Mouse (Mus musculus): ENCODE results near the gene Osbpl10. TPM values are rescaled to one million over a fixed set of nuclear protein-coding genes. Genes with fewer than 3 reads are reported as not detected.
A peak's percentile ranks its signal among the peaks of the same experiment; 100 is the strongest.

Osbpl10 gene
- polyA plus RNA-seq, 1 experiment from 2014 or later: 1.4 TPM

GRCm38 (mm10) chr9:115012367-115012766 is 34.0 kb downstream of the Osbpl10 start:
- no peaks in the 10 kb centered on the region for H3K9me3 ChIP-seq (ENCODE audit: control insufficient read depth, low read length)
- H3K4me3 ChIP-seq (ENCODE audit: low read depth, low read length): no peak overlapping the region
- ATAC-seq (ENCODE audit: low FRiP score, low TSS enrichment): no peak
- no peaks in the 10 kb centered on the region for H3K4me1 ChIP-seq (replicated peaks; ENCODE audit: control insufficient read depth, insufficient read depth)
- no peaks in the 10 kb centered on the region; the same call in 1 of the 2 replicates for H3K36me3 ChIP-seq (ENCODE audit: control insufficient read depth, insufficient read depth, low read length)
- H3K27ac ChIP-seq (replicated peaks): no peak overlapping the region
- no peak for DNase-seq (ENCODE audit: low spot score)
- H3K27me3 ChIP-seq (ENCODE audit: control insufficient read depth, insufficient read depth, low read length): no peaks in the 10 kb centered on the region
- 56% methylated on average over 12 of the region's 12 CpGs for WGBS
- no peak for TF ChIP-seq EP300 (optimal IDR thresholded peaks at IDR 0.05)
- TF ChIP-seq CTCF (IDR thresholded peaks at IDR 0.05; ENCODE audit: low read depth): no peak
- H3K4me2 ChIP-seq (replicated peaks; ENCODE audit: low read depth): no peak overlapping the region
- H3K9ac ChIP-seq (ENCODE audit: low read length): no peak overlapping the region

- 87% methylated on average over 7 of the region's 7 CpGs for WGBS
- DNase-seq (ENCODE audit: low spot score): no peak
- Histone ChIP-seq H3K9me3 (ENCODE audit: control insufficient read depth, low read length) (no peaks in the 10 kb centered on the region), H3K36me3 (ENCODE audit: control insufficient read depth, insufficient read depth, low read length) (no peaks in the 10 kb centered on the region), H3K4me2 (replicated peaks; ENCODE audit: low read depth) (no peak overlapping the region), H3K4me3 (ENCODE audit: low read depth, low read length) (no peak overlapping the region), H3K27ac (replicated peaks) (no peak overlapping the region), H3K27me3 (ENCODE audit: control insufficient read depth, insufficient read depth, low read length) (no peaks in the 10 kb centered on the region), H3K9ac (ENCODE audit: low read length) (no peak overlapping the region), H3K4me1 (replicated peaks; ENCODE audit: control insufficient read depth, insufficient read depth) (no peaks in the 10 kb centered on the region)
- TF ChIP-seq CTCF (IDR thresholded peaks at IDR 0.05; ENCODE audit: low read depth): no peak
- TF ChIP-seq EP300 (optimal IDR thresholded peaks at IDR 0.05): no peak
- no peak for ATAC-seq (ENCODE audit: low FRiP score, low TSS enrichment)
Measured at GRCm38 (mm10) chr9:115020141-115020540, 41.8 kb downstream of the Osbpl10 start.

- 92% methylated on average over 2 of the region's 2 CpGs for WGBS
- ATAC-seq (ENCODE audit: low FRiP score, low TSS enrichment): no peak
- H3K4me3 ChIP-seq (ENCODE audit: low read depth, low read length): no peak overlapping the region
- TF ChIP-seq CTCF (IDR thresholded peaks at IDR 0.05; ENCODE audit: low read depth) (no peak), EP300 (optimal IDR thresholded peaks at IDR 0.05) (no peak)
- no peak for DNase-seq (ENCODE audit: low spot score)
- H3K9ac ChIP-seq (ENCODE audit: low read length): no peak overlapping the region
- H3K9me3 ChIP-seq (ENCODE audit: control insufficient read depth, low read length): no peaks in the 10 kb centered on the region
- no peaks in the 10 kb centered on the region for H3K4me1 ChIP-seq (replicated peaks; ENCODE audit: control insufficient read depth, insufficient read depth)
- no peaks in the 10 kb centered on the region for H3K36me3 ChIP-seq (ENCODE audit: control insufficient read depth, insufficient read depth, low read length)
- H3K27ac ChIP-seq (replicated peaks): no peak overlapping the region
- no peaks in the 10 kb centered on the region for H3K27me3 ChIP-seq (ENCODE audit: control insufficient read depth, insufficient read depth, low read length)
- no peak overlapping the region for H3K4me2 ChIP-seq (replicated peaks; ENCODE audit: low read depth)
Measured at GRCm38 (mm10) chr9:115021419-115021818, 43.0 kb downstream of the Osbpl10 start.

GRCm38 (mm10) chr9:115023137-115023536 is 44.8 kb downstream of the Osbpl10 start:
- Histone ChIP-seq H3K27ac (replicated peaks) (no peak overlapping the region), H3K27me3 (ENCODE audit: control insufficient read depth, insufficient read depth, low read length) (no peaks in the 10 kb centered on the region), H3K36me3 (ENCODE audit: control insufficient read depth, insufficient read depth, low read length) (no peaks in the 10 kb centered on the region), H3K9ac (ENCODE audit: low read length) (no peak overlapping the region), H3K4me2 (replicated peaks; ENCODE audit: low read depth) (no peak overlapping the region), H3K4me3 (ENCODE audit: low read depth, low read length) (no peak overlapping the region), H3K4me1 (replicated peaks; ENCODE audit: control insufficient read depth, insufficient read depth) (no peaks in the 10 kb centered on the region), H3K9me3 (ENCODE audit: control insufficient read depth, low read length) (no peaks in the 10 kb centered on the region)
- TF ChIP-seq CTCF (IDR thresholded peaks at IDR 0.05; ENCODE audit: low read depth): peak; percentile 30
- no peak for TF ChIP-seq EP300 (optimal IDR thresholded peaks at IDR 0.05)
- ATAC-seq (ENCODE audit: low FRiP score, low TSS enrichment) (no peak), DNase-seq (ENCODE audit: low spot score) (no peak)
- WGBS: 82% methylated on average over 3 of the region's 3 CpGs

- no peak overlapping the region for H3K27ac ChIP-seq (replicated peaks)
- ATAC-seq (ENCODE audit: low FRiP score, low TSS enrichment) (no peak), DNase-seq (ENCODE audit: low spot score) (no peak)
- no peaks in the 10 kb centered on the region for H3K36me3 ChIP-seq (ENCODE audit: control insufficient read depth, insufficient read depth, low read length)
- no peak for TF ChIP-seq CTCF (IDR thresholded peaks at IDR 0.05; ENCODE audit: low read depth)
- no peak for TF ChIP-seq EP300 (optimal IDR thresholded peaks at IDR 0.05)
- no peaks in the 10 kb centered on the region for H3K27me3 ChIP-seq (ENCODE audit: control insufficient read depth, insufficient read depth, low read length)
- no peak overlapping the region for H3K9ac ChIP-seq (ENCODE audit: low read length)
- H3K4me2 ChIP-seq (replicated peaks; ENCODE audit: low read depth): no peak overlapping the region
- no peaks in the 10 kb centered on the region for H3K9me3 ChIP-seq (ENCODE audit: control insufficient read depth, low read length)
- 81% methylated on average over 10 of the region's 10 CpGs for WGBS
- no peaks in the 10 kb centered on the region for H3K4me1 ChIP-seq (replicated peaks; ENCODE audit: control insufficient read depth, insufficient read depth)
- H3K4me3 ChIP-seq (ENCODE audit: low read depth, low read length): no peak overlapping the region
Measured at GRCm38 (mm10) chr9:115023708-115024383, 45.5 kb downstream of the Osbpl10 start.

- no peak overlapping the region for H3K9ac ChIP-seq (ENCODE audit: low read length)
- ATAC-seq (ENCODE audit: low FRiP score, low TSS enrichment): no peak
- H3K9me3 ChIP-seq (ENCODE audit: control insufficient read depth, low read length): no peaks in the 10 kb centered on the region
- no peaks in the 10 kb centered on the region for H3K27me3 ChIP-seq (ENCODE audit: control insufficient read depth, insufficient read depth, low read length)
- DNase-seq (ENCODE audit: low spot score): no peak
- no peak overlapping the region for H3K4me3 ChIP-seq (ENCODE audit: low read depth, low read length)
- H3K36me3 ChIP-seq (ENCODE audit: control insufficient read depth, insufficient read depth, low read length): no peaks in the 10 kb centered on the region
- TF ChIP-seq CTCF (IDR thresholded peaks at IDR 0.05; ENCODE audit: low read depth) (no peak), EP300 (optimal IDR thresholded peaks at IDR 0.05) (no peak)
- no peaks in the 10 kb centered on the region for H3K4me1 ChIP-seq (replicated peaks; ENCODE audit: control insufficient read depth, insufficient read depth)
- 35% methylated on average over 3 of the region's 3 CpGs for WGBS
- no peak overlapping the region for H3K4me2 ChIP-seq (replicated peaks; ENCODE audit: low read depth)
- no peak overlapping the region for H3K27ac ChIP-seq (replicated peaks)
Measured at GRCm38 (mm10) chr9:115029307-115029706, 50.9 kb downstream of the Osbpl10 start.

All from stomach, postnatal 0 days (tissue).